Mouse (Mus musculus) cerebral cortex, adult 2 months (tissue): ENCODE measurements around the gene Cgrrf1.

ENCODE experiments used
- WGBS: fragments of 180-500 bp; shearing (Covaris S2); methylation state at CpG from one replicate; pipeline ENCODE4 v1.1.7; 2018; 5-methylcytosine and 5-hydroxymethylcytosine counted together

Cgrrf1 gene

DNA sequence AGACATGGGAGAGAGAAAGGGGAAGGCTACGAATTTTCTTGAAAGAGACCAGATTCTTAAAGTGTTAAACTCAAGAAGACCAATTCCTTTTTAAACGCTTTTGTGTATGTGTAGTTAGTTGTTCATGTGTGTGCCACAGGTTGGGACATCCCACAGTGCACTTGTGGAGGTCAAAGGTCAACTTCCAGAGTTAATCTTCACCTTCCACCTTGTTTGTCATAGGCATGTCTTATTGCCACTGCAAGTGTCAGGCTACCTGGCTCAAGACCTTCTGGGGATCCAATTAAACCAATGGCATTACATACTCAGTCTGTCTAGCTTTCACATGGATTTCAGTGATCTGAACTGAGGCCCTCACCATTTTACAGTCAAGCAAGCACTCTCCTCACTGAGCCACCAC, 7.9 kb upstream of the Cgrrf1 start:
- 83% methylated on average over 2 of the region's 2 CpGs for WGBS

DNA sequence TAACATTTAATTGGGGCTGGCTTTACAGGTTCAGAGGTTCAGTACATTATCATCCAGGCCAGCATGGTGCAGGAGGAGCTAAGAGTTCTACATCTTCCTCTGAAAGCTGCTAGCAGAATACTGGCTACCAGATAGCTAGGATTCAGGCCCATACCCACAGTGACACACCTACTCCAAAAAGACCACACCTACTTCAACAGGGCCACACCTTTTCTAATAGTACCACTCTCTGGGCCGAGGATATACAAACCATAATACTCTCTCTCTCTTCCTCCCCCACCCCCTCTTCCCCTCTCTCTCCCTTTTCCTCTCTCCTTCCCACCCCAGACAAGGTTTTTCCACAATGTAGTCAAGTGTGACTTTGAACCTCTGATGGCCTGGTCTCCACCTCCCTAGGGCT, 4.5 kb upstream of the Cgrrf1 start:
- WGBS: 71% methylated on average over 1 of the region's 1 CpGs

DNA sequence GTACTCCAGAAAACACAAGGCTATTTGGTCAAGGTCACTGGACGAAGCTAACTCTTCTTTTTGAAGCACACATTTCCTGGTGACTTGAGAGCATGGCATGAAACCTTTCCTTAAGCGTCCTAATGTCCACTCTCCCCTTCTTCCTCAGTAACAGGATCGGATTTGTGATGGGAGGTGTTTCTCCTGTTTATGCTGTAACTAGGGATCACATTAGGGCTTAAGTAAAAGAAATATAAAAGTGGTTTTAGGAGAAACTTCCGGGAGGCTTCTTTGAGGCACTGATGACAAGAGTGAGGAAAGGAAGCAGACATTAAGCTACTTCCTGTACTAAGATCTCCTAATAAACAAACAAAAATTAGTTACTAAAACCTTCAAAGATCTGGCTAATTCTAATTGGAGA, 630 bp upstream of the Cgrrf1 start:
- WGBS: 28% methylated on average over 4 of the region's 4 CpGs

DNA sequence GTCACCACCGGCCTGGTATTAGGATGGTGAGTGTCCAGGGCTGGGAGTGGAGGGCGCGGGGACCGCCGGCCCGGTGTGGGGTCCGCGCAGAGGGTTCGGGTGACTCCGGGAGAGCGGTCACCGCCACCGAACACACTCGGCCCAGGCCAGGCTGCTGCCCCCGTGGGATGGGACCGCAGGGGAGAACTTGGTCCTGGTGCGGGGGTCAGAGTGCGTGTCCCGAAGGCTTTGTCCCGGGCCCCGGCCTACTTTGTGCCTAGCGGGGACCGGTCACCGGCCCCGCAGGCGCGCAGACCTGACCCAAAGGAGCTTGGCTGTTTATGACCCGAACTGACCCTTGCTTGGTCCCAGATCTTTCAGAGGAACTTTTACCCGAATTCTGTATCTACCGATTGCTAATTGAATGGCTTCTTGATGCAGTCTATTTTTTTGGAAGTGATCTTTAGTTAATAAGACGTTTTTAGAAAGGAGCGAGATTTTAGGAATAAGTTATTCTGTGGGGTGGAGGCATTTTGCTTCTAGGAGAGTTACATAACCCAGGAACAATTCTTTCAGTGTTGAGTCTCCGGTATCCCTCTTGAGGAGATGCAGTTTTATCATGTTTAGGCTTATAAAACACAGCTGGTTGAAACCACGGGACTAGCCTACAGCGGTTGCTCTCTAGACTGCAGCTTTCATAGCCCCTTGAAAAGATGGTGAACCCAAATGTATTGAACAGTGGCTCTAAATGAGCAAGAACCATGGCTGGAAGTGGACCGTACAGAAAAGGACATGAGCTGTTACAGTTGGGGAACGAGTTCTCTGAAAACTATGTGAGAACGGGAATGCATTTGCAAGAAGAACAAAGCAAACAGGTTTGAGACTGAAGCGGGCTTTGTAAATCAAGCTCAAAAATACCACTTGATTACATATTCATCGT, 688 bp downstream of the Cgrrf1 start:
- 5% methylated on average over 40 of the region's 40 CpGs for WGBS

DNA sequence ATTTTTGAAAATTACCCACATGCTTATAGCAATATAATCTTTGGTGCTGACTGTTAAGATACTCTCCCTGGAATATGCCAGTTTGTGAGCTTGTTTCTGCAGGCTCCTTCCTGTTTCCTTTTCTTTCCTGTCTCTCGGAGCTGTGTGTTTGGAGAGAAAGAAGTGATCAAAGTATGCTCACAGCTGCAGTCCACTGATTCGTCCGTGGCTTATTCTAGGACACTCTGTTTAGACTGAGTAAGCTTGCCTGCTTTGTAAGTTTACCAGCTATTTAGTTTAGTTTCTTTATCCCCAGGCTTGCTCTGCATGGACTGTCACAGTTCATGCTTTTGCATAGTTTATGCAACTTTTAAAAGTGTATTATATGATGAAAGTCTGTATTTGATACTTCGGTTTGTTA, 7.4 kb downstream of the Cgrrf1 start:
- WGBS: 62% methylated on average over 4 of the region's 4 CpGs

DNA sequence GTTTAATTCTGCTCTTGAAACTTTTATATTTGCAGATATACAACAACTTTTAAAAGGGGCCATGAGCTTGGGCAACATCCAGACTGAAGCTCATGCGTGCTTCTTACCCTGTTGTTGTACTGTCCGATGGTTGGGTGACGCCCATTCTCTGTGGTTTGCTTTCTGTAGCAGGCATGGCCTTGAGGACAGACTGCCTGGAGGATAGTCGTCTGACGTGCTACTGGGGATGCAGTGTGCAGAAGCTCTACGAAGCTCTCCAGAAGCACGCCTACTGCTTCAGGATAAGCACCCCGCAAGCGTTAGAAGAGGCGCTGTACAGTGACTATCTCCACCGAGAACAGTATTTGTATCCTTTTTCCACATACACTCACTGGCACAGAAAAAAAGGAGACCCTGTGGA, 13.8 kb downstream of the Cgrrf1 start:
- WGBS: 92% methylated on average over 11 of the region's 11 CpGs

DNA sequence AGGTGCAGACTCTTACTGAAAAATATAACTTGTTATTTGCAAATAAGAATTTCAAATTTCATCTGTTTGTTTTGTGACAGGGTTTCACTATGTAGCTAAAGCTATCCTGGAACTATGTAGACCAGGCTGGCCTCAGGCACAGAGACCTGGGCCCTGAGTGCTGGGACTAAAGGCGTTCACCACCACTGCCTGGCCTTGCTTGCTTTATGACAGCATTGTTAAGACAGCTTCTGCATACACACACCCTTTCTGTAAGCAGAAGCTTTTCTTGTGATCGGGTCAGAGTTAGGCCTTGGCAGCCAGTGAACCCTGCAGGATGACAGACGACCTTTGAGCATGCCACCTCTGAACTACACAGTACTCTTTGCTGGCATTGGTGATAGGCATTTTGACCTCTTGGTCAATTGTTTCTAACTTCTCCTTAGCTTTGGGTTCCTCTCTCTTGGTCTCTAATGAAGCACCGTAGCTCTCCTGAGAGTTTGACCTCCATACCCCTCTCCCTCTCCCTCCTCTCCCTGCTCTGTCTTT, 16.2 kb downstream of the Cgrrf1 start:
- WGBS: 96% methylated on average over 4 of the region's 4 CpGs

DNA sequence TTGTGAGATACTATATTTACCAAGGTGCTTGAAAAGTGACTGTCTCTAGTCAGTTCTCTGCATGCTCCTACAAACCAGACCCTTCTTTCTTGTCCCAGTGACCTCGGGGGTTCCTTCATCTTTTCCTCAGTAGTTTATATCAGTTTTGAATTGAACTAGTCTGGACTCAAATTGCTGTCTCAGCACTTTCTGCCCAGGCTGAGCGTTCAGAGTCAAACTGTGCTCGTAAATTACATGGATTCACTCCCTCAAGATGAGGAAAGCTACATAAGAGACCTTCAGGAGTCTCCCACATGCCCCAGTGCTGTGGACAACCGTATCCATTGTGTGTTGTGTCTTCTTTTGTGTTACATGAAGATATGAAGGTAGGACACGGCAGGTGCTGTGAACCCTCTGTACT, 16.8 kb downstream of the Cgrrf1 start:
- 90% methylated on average over 5 of the region's 5 CpGs for WGBS

DNA sequence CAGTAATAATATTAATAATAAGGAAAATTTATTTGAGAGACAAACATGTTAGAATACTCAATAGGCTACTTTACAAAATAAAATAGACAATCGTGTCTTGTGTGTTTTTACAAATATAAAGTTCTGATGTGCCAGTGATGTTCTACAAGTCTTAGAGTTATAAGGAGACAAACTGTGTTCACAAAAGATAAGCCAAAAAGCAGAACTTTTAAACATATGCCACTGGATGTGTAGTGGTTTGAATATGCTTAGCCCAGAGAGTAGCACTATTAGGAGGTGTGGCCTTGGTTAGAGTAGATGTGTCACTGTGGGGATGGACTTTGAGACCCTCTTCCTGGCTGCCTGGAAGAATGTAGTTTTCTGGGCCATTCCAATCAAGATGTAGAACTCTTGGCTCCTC, 17.8 kb downstream of the Cgrrf1 start:
- WGBS: 100% methylated on average over 1 of the region's 1 CpGs

DNA sequence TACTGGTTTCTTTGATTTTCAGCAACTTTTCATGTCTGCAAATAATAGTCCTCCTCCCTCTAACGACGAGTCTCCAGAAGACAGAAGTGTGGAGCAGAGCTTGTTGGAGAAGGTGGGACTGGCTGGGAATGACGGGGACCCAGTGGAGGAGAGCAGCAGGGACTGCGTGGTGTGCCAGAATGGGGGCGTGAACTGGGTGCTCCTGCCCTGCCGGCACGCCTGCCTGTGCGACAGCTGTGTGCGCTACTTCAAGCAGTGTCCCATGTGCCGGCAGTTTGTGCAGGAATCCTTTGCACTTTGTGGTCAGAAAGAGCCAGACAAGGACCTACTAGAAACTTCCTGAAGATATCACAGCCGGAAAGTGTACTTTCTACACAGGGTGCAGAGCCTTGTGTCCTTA, 21.8 kb downstream of the Cgrrf1 start:
- WGBS: 73% methylated on average over 11 of the region's 11 CpGs

DNA sequence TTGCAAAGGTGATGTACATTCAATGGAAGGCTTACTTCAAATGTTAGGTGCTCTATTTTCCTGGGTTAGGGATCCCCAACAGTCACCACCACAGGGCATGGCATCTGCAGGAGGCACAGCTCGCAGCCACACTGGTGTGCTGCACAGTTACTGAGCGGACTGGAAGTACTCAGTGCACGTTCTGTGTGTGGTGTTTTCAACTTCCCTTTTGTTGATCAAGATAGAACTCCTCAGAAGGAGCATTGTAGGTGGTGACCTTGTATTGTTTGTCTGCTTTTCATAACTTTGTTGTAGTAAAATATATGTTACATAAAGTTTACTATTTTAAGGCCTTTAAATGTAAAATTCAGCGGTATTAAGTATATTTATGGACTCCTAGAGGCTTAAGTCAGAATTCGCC, 31.0 kb downstream of the Cgrrf1 start:
- 93% methylated on average over 5 of the region's 5 CpGs for WGBS

DNA sequence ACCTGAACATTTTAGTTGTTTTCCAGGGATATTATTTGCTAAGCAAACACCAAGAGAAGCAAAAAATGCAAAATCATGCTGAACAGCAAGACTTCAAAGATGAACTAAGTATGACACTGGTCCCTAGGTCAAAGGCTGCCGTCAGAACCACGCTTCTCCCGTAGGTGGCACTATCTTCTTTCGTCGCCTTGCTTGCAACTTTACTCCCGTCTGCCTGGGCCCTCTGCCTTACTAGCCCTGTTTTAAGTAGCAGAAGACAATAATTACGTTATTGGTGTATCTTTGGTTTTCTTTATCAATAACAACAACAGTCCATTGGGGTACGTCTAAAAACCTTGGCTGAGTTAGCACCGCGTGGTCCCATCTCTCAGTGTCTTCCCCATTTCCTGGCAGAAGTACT, 49.0 kb downstream of the Cgrrf1 start:
- WGBS: 17% methylated on average over 10 of the region's 10 CpGs

DNA sequence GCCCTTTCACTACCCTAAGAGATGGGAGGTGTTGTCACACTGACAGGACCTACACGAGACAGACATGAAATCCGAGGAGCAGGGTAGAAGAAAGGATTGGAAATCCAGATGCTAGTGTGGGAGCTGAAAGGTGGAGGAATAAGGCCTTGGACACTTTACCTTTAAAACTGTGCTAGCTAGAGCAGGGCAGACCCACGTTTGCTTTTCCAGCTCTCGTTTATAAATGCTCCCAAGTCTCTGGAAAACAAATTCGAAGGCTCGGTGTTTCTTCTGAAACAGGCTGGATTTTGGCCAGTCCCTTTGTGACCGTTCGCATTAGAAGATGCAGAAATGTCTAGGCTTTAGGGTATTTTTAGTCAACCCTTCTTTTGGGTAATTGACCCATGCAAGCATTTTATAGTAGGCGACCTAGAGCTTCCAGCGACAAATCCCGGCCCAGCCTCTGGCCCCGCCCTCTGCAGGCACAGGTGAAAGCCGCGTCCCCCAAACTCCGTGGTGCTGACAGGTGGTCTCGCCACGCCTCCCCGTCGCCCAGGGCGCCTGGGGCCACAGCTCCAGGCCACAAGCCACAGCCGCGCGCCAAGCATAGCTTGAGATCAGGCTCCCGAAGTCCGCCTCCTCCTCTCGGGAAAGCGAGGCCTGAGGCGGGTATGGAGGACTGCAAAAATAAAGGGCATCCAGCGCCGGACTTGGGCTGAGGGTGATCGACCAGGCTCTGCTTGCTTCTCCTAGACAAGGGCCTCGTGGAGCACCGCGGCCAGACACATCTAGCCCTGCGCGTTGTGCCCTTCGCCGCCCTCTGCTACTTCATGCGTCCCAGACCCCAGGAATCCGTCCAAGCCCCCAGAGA, 49.9 kb downstream of the Cgrrf1 start:
- 14% methylated on average over 40 of the region's 40 CpGs for WGBS

DNA sequence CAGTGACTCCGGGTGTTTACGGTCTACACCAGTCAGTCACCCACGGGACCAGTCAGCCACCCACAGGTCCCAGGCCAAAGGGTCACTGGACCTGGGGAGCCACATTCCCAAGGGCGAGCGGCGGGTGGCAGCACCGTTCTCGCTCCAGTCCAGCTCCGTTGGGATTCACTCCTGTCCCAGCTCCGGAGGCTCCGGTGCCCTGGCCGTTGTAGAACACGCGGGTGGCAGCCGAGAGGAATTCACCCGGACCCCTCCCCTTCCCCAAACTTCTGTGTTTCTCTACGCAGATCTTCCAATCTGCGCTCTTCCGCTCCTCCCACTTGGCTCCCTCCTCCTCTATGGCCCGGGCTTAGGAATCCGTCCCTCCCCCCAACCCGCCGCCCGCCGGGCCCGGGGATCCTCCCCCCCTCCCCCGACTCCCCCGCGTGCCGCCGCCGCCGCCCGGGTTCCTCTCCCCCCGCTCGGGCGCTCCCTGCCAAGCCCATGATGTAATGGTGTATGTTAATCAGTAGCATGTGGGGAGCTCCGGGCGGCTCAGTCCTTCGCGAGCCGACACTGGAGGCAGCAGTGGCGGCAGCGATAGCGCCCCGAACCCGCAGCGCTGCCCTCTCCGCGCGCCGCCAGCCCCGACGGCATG, 50.6 kb downstream of the Cgrrf1 start, which contains the start of gene Samd4:
Gene Samd4 (plus strand): TSS at position 424 of the 637 bp plus-strand sequence.
- WGBS: 2% methylated on average over 49 of the region's 54 CpGs

DNA sequence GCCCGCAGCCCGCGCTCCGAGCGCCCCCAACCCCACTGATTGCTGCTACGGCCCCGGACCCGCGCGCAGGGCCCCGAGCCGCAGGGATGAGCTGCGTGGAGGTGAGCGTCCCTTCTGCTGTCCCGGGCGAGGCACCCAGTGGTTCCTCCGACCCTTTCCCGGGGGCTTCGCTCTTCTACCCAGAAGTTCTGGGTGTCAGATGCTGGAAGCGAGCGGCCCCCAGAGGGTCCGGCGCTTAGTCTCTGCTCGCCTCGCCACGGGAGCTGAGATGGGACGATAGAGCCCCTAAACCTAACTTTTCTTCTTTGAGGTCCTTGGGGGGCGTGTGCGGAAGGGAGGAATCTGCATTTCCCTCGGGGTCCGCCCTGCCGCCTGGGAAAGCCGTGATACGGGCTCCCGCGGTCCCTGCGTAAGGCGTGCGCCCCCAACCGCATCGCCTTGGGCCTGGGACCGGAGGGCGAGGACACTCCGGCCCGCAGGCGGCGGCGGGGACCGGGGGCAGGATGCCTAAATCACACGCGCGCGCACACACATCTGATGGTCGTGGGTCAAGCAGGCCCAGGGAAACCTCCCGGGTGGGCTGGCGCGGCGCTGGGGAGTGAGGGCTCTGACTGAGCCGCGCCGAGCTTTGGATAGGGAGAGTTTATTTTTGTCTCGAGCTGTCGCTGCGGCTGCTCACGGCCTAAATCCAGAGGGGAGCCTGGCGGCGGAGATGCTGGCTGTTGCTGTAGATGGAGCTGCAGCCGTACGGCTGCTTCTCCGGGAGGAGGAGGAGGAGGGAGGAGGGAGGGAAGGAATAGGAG, 51.3 kb downstream of the Cgrrf1 start:
- WGBS: under 1% methylated on average over 69 of the region's 70 CpGs

DNA sequence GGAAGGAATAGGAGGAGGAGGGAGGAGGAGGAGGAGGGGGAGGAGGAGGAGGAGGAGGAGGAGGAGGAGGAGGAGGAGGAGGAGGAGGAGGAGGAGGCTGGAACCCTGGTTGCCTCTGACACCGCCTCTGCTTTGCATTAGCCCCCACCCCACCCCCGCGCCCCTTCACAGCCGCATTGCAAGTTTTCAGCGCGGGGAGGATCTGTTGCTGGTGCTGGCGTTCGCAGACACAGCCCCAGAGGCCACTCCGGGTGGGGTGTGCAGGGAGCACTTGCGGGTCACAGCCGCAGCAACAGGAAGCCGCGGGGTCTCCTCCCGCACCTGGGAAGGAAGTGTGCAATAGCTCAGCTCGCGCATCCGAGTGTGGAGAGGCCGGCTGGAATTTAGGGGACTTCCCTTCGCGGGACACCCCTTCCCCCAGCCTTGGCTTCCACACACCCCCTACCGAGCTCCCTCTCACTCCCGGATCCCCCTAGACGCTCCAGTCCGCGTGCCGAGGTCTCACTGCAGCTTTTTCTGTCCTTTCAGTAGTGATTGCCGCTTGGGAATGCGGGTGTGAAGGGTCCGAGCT, 52.0 kb downstream of the Cgrrf1 start:
- 2% methylated on average over 28 of the region's 29 CpGs for WGBS

DNA sequence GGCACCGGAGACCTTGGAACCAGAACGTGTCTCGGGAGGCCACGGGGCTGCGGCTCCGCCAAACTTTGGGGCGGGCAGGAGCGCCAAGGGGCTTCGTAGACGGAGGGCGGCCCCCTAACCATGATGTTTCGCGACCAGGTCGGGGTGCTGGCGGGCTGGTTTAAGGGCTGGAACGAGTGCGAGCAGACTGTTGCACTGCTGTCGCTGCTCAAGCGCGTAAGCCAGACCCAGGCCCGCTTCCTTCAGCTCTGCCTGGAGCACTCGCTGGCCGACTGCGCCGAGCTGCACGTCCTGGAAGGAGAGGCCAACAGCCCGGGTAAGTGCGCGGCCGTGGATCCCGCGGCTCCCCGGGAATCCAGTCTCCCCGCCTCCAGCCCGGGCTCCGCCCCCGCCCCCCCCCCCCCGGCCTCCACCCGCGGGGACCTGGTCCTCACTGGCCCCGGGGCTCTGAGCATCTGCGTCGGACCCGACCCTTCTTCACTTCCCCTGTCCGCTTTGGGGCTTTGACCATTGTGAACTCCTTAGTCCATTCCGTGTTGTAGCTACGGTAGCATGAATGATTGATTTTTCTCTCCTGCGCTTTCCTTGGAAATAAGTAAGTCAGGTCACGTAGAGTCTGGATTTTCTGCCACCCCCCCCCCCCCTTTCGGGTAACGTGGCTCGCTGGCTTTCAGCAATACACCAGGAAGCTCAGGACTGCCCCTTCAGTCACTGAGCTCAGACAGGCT, 52.9 kb downstream of the Cgrrf1 start:
- under 1% methylated on average over 50 of the region's 52 CpGs for WGBS

DNA sequence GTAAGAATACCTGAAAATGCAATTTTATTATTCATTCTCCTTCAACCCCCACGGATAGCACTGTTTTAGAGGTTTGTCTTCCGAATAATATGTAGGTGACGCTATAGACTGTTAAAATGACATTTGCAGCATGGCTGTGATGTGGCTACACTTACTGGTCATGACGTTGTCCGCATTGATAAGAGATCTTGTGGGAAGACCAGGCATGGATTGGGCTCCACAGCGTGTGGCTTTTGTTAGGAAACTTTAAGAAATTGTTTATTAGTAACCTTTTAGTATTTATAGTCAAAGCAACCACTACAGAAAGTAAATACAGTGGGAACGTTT, 53.5 kb downstream of the Cgrrf1 start:
- 7% methylated on average over 7 of the region's 7 CpGs for WGBS

DNA sequence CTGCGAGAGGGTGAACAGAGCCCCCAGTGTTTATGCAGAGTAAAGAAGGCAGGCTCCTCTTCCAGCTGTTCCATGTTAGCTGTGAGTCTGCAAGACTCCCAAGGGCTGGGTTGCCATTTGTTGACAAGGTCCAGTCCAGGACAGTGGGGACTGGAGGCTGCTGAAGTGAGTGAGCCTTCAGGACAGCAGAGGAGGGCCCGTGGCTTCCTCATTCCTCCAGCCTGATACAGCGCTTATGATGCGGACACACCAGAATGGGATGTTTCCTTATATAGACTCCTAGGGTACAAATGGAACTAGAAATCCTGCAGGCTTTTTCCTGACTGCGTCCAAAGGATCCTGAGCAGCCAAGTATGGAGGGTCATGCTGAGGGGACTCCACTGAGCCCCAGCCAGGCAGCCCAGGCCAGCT, 54.0 kb downstream of the Cgrrf1 start:
- 25% methylated on average over 5 of the region's 5 CpGs for WGBS

DNA sequence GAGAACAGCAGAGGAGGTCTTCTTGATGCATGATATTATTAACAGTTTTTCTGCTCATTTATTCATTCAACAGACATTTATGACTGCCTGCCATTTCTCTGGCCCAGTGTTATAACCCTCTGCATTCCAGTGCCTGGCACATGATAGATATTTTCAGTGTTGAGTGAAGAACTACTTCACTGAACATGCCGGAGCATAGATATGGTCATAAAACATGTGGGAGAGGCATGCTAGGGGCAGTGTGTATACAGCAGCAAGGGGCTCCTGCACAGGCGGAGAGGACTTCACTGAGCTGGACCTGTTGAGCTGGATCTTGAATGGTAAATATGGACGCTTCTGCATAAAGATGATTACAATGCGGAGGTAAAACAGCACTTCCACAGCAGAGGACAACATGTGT, 57.2 kb downstream of the Cgrrf1 start:
- 95% methylated on average over 4 of the region's 4 CpGs for WGBS
